Mouse (Mus musculus): ENCODE results near the gene Atp4b.

DNA sequence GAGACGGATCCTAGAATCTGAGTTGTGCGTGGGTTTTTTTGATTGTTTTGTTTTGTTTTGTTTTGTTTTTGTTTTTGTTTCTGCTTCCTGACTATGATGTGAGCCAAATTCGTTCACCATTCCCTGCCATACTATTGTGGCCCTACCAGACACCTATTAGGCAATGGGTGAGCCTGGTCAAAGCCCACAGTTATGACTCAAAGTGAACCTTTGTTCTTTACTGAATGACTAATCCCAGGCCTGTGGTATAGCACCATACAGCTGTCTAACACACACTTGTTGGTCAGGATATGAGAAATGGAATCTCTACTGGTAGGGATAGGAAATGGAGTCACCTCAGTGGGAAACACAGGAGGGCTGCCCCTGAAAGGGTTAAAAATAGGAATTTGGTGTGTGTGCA lies 14.1 kb downstream of the Atp4b start:
- no peak for TF ChIP-seq POLR2A (IDR thresholded peaks at IDR 0.05; ENCODE audit: borderline replicate concordance, extremely low read depth, low read depth, low read length)
- no peak for TF ChIP-seq CTCF (IDR thresholded peaks at IDR 0.05; ENCODE audit: insufficient read depth, low read length)
